Mouse (Mus musculus): Measurements from ENCODE around the gene Dock9.

DNA sequence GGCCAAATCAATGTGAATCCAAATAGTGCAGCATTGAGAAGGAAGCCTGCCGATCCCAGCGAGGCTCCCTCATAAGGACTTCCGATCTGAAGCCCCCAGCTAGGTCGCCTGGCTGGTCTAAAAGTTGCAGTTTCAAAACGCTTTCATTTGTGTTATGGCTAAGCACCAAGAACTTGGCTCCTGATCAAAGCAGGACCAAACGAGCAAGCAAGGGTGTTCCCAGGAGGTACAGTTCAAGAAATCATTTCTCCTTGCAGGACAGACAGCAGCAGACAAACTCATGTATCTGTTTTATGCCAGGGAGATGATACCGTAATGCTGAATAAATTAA lies 99.1 kb downstream of the Dock9 start:
- TF ChIP-seq EP300 (IDR thresholded peaks at IDR 0.05; ENCODE audit: low read depth) (no peak), CTCF (IDR thresholded peaks at IDR 0.05; ENCODE audit: low read depth) (no peak)

Data from heart, postnatal 0 days (tissue).